Mouse (Mus musculus) induced T-regulatory cell, adult 2 months (primary cell): ENCODE results near the gene Ubap2.
A peak's percentile ranks its signal among the peaks of the same experiment; 100 is the strongest.

Experiments used
- DNase-seq: peaks from one replicate; pipeline ENCODE4 v3.0.0-alpha.2; 2012; ENCODE audit warnings: low read depth

Gene Ubap2

GRCm38 (mm10) chr4:41260691-41261090 lies 14.3 kb downstream of the Ubap2 start:
- DNase-seq: no peak

- no peak for DNase-seq
Observed at GRCm38 (mm10) chr4:41259019-41259418, 15.9 kb downstream of the Ubap2 start.

GRCm38 (mm10) chr4:41257752-41258151 lies 17.2 kb downstream of the Ubap2 start:
- DNase-seq: no peak

- DNase-seq: peak; percentile 64
Observed at GRCm38 (mm10) chr4:41255564-41256210, 19.3 kb downstream of the Ubap2 start.

- no peak for DNase-seq
Observed at GRCm38 (mm10) chr4:41253756-41254155, 21.2 kb downstream of the Ubap2 start.

GRCm38 (mm10) chr4:41245408-41245807 lies 29.5 kb downstream of the Ubap2 start:
- peak; percentile 23 for DNase-seq

- peak; percentile 21 for DNase-seq
Observed at GRCm38 (mm10) chr4:41240916-41241315, 34.0 kb downstream of the Ubap2 start.

GRCm38 (mm10) chr4:41235621-41236020 lies 39.3 kb downstream of the Ubap2 start:
- DNase-seq: no peak

GRCm38 (mm10) chr4:41226351-41226750 lies 48.6 kb downstream of the Ubap2 start:
- peak; percentile 67 for DNase-seq

- peak; percentile 55 for DNase-seq
Observed at GRCm38 (mm10) chr4:41225412-41225811, 49.5 kb downstream of the Ubap2 start.

- DNase-seq: no peak
Observed at GRCm38 (mm10) chr4:41208050-41208449, 66.9 kb downstream of the Ubap2 start.

GRCm38 (mm10) chr4:41205751-41206150 lies 69.2 kb downstream of the Ubap2 start:
- DNase-seq: no peak

- no peak for DNase-seq
Observed at GRCm38 (mm10) chr4:41202135-41202534, 72.8 kb downstream of the Ubap2 start.

GRCm38 (mm10) chr4:41196861-41197610 lies 77.9 kb downstream of the Ubap2 start:
- no peak for DNase-seq

GRCm38 (mm10) chr4:41195328-41195727 lies 79.6 kb downstream of the Ubap2 start:
- no peak for DNase-seq

GRCm38 (mm10) chr4:41192544-41193512 lies 82.1 kb downstream of the Ubap2 start:
- no peak for DNase-seq

- no peak for DNase-seq
Observed at GRCm38 (mm10) chr4:41189809-41190208, 85.1 kb downstream of the Ubap2 start.

GRCm38 (mm10) chr4:41179825-41180725 lies 94.9 kb downstream of the Ubap2 start:
- no peak for DNase-seq

GRCm38 (mm10) chr4:41174631-41175030 lies 100.3 kb downstream of the Ubap2 start:
- no peak for DNase-seq

- no peak for DNase-seq
Observed at GRCm38 (mm10) chr4:41170970-41171369, 104.0 kb downstream of the Ubap2 start.
